Mouse (Mus musculus) forebrain, embryonic 10.5 days (tissue): ENCODE results near the gene Kcnma1. TPM values are rescaled to one million over a fixed set of nuclear protein-coding genes. Genes with fewer than 3 reads are reported as not detected.

ENCODE experiments used
- DNase-seq: peaks from one replicate; pipeline ENCODE4 v3.0.0-alpha.2; 2017; ENCODE audit warnings: low spot score; ENCODE audit errors: extremely low spot score
- H3K27ac ChIP-seq: fragments of 300-500 bp; sonication (generic); 2 replicates; pipeline ENCODE4 v1.5.1; 2016; ENCODE audit warnings: mild to moderate bottlenecking
- H3K27me3 ChIP-seq: fragments of 300-500 bp; sonication (generic); 2 replicates; pipeline ENCODE4 v1.6.1; 2016; ENCODE audit warnings: mild to moderate bottlenecking; ENCODE audit not compliant: poor library complexity, severe bottlenecking
- H3K36me3 ChIP-seq: fragments of 300-500 bp; sonication (generic); replicated peaks from 2 replicates; pipeline ENCODE4 v1.6.1; 2016; ENCODE audit warnings: mild to moderate bottlenecking, moderate library complexity
- H3K4me1 ChIP-seq: fragments of 300-500 bp; sonication (generic); 2 replicates; pipeline ENCODE4 v1.6.1; 2016
- H3K4me3 ChIP-seq: fragments of 300-500 bp; sonication (generic); 2 replicates; pipeline ENCODE4 v1.5.1; 2016; ENCODE audit warnings: mild to moderate bottlenecking, moderate library complexity
- H3K9me3 ChIP-seq: fragments of 300-500 bp; sonication (generic); 2 replicates; pipeline ENCODE4 v1.6.1; 2016; ENCODE audit warnings: mild to moderate bottlenecking, moderate library complexity
- WGBS: fragments of 180-500 bp; shearing (Covaris S2); methylation state at CpG from one replicate; pipeline ENCODE4 v1.1.7; 2016; 5-methylcytosine and 5-hydroxymethylcytosine counted together
- polyA plus RNA-seq: library from polyadenylated mRNA; unstranded; fragments of >200 nt; fragmentation: Nextera tagmentation; extraction: Ambion mirVana; gene quantifications from 2 replicates; pipeline ENCODE4 v1.2.1, GENCODE M21; 2016

The Kcnma1 gene
- polyA plus RNA-seq, 1 experiment from 2014 or later: 0.32 TPM

DNA sequence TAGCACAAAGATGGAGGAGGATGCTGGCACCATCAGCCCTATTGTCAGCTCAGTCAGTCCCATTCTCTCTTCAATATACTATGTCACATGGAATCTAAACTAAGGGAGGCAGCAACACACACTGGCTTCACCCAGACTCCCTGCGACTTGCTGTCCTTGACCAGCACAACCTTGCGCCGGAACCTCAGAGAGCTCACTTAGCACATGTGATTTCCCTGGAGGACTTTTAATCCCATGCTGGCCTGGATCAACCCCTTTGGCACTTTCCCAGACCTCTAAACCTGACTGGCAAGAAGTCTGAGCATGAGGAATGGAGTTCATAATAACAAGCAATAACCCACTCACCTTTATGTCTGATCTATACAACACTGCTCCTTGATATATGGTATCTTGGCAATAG lies 280.1 kb downstream of the Kcnma1 start:
- Histone ChIP-seq H3K4me3 (no peak overlapping the region), H3K27ac (no peak overlapping the region), H3K9me3 (no peaks in the 10 kb centered on the region), H3K36me3 (no peaks in the 10 kb centered on the region), H3K4me1 (no peaks in the 10 kb centered on the region), H3K27me3 (no peaks in the 10 kb centered on the region)
- no peak for DNase-seq
- 86% methylated on average over 3 of the region's 3 CpGs for WGBS

DNA sequence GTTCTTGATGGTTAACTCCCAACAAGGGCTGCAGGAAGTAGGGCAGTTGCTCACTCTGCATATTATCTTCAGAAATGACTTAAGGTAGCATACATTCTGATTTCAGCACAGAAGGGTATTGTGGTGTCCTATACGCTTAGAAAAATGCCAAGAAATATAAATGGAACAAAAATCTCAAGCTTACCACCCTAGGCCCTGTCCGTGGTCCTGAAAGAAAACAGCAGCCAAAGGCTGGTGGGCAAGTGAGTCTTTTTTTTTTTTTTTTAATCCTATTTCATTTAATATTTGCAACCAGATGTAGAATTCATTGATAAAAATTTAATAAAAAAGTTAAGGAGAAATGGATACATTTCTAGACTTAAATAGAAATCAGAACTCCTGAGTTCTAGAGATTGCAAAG lies 284.9 kb downstream of the Kcnma1 start:
- no peak for DNase-seq
- H3K9me3 ChIP-seq: no peaks in the 10 kb centered on the region
- H3K36me3 ChIP-seq: no peaks in the 10 kb centered on the region
- no peak overlapping the region for H3K27ac ChIP-seq
- H3K4me3 ChIP-seq: no peak overlapping the region
- peaks cover 4% of the 10 kb centered on the region for H3K4me1 ChIP-seq
- WGBS: 65% methylated on average over 2 of the region's 2 CpGs
- no peaks in the 10 kb centered on the region for H3K27me3 ChIP-seq

DNA sequence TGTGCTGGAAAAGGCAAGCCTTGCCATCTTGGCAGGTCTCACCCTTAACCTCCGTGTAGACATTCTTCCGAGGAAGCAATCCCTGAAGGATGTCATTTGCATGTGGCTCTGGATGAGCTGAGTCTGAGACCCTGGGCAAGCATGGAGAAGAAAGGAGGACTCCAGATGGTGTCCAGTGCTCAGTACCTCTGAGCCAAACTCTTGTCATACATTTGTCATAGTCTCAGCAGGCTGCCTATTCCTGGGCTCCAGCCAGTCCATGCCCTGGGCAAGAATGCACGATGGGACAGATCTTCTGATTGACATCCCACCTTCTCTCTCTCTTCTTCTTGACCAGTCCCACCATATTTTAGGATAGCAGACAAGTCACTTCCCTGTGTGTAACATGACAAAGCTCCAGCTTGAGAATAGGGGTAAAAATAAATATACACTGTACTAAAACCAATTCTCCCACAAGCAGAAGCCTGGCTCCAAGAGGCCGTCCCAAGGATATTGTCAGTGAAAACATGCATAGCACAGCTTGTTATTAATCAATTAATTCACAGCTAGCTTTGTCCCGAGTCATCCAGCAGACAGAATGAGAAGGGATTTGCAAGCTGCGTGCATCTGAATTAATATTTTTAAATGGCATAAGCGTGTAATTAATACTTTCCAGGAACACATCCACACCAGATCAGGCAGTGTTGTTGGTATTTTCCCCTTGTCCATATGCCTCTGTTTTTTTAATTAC lies 290.4 kb downstream of the Kcnma1 start:
- Histone ChIP-seq H3K9me3 (no peaks in the 10 kb centered on the region), H3K27ac (no peak overlapping the region), H3K27me3 (no peaks in the 10 kb centered on the region), H3K4me3 (no peak overlapping the region), H3K4me1 (peaks cover 14% of the 10 kb centered on the region), H3K36me3 (no peaks in the 10 kb centered on the region)
- WGBS: 73% methylated on average over 7 of the region's 7 CpGs
- no peak for DNase-seq

DNA sequence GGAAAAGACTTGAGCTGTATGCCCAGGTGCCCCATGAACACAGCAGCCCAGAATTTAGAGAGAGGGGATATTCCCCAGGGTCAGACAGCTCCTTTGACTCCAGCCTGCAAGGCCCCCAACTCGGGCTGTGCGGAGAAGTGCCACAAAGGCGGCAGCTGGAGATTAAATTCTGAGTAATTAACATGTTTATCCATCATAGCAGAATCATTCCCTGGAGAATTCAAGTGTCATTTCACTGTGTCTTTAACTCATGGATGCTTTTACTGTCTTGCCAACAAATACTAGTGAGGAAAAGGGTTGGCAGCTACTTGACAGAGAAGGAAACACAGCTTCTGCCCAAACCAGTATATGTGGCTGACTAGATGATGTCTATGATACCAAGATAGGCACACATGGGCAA lies 295.0 kb downstream of the Kcnma1 start:
- no peaks in the 10 kb centered on the region for H3K36me3 ChIP-seq
- H3K9me3 ChIP-seq: no peaks in the 10 kb centered on the region
- no peak for DNase-seq
- WGBS: 82% methylated on average over 3 of the region's 3 CpGs
- no peak overlapping the region for H3K4me3 ChIP-seq
- H3K27ac ChIP-seq: no peak overlapping the region
- H3K4me1 ChIP-seq: peaks cover 18% of the 10 kb centered on the region
- no peaks in the 10 kb centered on the region for H3K27me3 ChIP-seq

DNA sequence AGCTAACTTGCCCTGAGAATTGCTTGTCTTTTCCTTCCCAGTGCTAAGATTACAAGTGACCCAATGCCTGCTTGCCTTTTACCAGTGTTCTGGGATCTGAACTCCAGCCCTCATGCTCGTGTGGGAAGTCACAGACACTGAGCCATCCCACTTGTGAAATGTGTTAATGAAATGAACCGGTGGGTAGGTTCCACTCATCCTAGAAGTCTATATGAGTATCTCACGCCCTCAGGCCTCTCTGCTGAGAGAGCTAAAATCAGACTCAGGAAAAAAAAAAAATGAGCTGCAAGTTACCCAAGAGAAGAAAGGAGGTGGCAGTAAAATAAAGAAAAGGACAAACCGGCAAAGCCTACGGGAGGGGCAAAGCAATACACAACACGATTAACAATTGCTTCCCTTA lies 295.6 kb downstream of the Kcnma1 start:
- Histone ChIP-seq H3K27ac (no peak overlapping the region), H3K9me3 (no peaks in the 10 kb centered on the region), H3K4me1 (peaks cover 15% of the 10 kb centered on the region), H3K4me3 (no peak overlapping the region), H3K27me3 (no peaks in the 10 kb centered on the region), H3K36me3 (no peaks in the 10 kb centered on the region)
- 87% methylated on average over 6 of the region's 6 CpGs for WGBS
- DNase-seq: no peak

DNA sequence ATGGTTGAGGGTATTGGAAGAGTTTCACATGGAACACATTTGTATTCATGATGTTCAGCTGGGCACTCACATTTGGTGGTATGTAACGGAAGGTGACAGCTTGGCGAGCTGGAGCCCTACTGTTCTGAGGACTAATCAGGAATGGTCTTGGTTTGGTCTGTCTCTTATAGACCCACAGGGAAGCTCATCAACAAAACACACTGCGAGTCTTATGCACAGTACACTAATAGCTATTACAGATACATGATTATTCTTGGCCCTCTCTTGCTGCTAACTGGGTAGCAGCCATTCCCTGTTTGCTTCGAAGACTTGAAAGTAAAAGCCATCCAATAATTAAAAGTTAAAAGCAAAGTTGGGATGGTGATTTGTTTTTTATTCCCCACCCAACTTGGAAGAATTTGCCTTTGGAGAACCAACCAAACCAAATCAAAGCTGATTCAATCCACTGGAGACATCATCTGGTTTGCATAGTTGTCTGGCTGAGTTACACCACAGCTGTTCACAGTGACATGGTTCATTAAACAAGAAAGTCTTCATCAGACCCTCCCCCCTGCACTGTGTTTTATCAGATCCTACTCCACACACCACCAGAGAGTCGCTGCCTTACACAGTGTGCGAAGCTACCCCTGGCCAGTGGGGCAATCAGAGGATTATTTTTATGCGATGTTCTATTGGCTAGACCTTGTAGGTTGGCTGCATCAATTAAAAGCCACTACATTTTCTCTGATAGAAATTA lies 299.7 kb downstream of the Kcnma1 start:
- WGBS: 81% methylated on average over 7 of the region's 7 CpGs
- Histone ChIP-seq H3K36me3 (no peaks in the 10 kb centered on the region), H3K9me3 (no peaks in the 10 kb centered on the region), H3K27ac (no peak overlapping the region), H3K27me3 (no peaks in the 10 kb centered on the region), H3K4me3 (no peak overlapping the region), H3K4me1 (peaks cover 34% of the 10 kb centered on the region)
- DNase-seq: no peak

DNA sequence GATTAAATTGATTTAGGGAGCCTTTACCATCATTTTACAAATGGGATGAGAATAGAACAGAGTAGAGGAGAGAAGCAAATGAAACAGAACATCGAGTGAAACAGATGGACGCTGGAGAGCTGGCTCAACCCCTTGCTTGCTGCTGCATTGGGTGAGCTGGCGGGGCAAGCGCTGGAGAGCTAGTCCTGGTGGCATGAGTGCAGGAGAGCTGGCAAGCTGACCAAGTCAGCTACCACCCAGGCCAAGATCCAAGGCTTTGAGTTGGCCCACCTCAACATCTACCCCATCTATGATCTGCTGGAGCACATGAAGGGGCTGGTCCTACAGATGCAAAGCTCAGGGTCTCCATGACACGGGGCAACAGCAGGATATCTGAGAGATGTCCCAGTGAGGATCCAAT lies 301.4 kb downstream of the Kcnma1 start:
- no peak for DNase-seq
- H3K4me1 ChIP-seq: peaks cover 34% of the 10 kb centered on the region
- H3K9me3 ChIP-seq: no peaks in the 10 kb centered on the region
- no peak overlapping the region for H3K27ac ChIP-seq
- H3K4me3 ChIP-seq: no peak overlapping the region
- H3K27me3 ChIP-seq: no peaks in the 10 kb centered on the region
- no peaks in the 10 kb centered on the region for H3K36me3 ChIP-seq
- 91% methylated on average over 5 of the region's 5 CpGs for WGBS

DNA sequence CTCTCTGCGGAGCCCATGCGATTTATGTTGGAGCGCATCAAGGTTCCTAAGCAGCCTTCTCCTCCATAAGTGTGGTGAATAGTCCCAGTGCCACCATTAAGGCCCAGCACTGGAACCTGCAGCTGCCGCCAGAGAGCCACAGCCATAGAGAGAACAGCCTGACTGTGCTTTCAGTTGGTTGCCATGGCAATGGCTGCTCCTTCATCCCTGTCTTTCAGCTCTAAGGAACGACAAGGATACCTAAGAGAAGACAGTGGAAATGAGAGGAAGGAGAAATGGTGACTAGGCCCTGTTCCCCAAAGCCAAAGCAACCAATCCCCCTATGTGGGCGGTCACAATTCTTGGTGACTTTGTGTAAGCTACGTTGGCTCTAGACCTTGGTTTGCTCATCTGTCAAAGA lies 303.3 kb downstream of the Kcnma1 start:
- Histone ChIP-seq H3K4me3 (no peak overlapping the region), H3K36me3 (no peaks in the 10 kb centered on the region), H3K4me1 (peaks cover 34% of the 10 kb centered on the region), H3K27ac (no peak overlapping the region), H3K27me3 (no peaks in the 10 kb centered on the region), H3K9me3 (no peaks in the 10 kb centered on the region)
- WGBS: 73% methylated on average over 7 of the region's 7 CpGs
- DNase-seq: no peak

DNA sequence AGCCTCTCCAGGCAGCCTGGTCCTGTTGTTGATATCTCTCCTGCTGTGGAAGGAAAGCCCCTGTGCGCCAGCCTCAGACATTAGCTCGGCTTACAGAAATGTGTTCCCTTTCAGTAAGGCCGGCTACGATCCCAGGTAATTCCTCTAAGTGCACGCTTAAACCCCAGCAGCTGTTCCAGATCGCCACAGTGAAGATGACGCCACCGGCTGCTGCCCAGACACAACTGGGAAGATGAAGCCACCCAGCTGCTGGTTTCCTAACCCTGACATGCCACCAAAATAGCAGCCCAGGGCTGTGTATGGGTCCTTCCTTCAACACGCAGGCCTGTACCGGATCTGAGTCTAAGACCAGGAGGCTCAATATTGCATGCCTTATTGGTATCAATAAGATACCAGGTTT lies 307.5 kb downstream of the Kcnma1 start:
- Histone ChIP-seq H3K36me3 (no peaks in the 10 kb centered on the region), H3K4me3 (no peak overlapping the region), H3K9me3 (no peaks in the 10 kb centered on the region), H3K27ac (no peak overlapping the region), H3K4me1 (peaks cover 14% of the 10 kb centered on the region), H3K27me3 (no peaks in the 10 kb centered on the region)
- WGBS: 88% methylated on average over 10 of the region's 10 CpGs
- DNase-seq: no peak

DNA sequence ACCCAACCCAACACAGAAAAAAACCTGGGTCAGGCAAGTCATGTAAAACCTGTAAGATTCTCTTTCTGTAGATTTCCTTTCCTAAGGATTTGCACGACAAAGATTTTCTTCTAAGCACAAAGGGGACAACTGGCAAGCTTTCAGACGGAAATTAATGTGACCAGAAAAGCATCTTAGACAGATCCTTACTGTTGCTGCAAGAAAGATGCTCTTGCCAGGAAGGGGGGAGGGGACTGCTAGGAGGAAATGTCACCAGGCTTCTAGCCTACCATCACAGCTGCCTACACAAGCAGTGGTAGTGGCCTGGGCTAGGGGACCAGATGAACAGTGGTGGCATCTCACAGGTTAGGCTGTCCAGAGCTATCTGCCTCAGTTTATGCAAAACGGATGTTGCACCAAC lies 308.6 kb downstream of the Kcnma1 start:
- H3K27ac ChIP-seq: no peak overlapping the region
- H3K27me3 ChIP-seq: no peaks in the 10 kb centered on the region
- no peaks in the 10 kb centered on the region for H3K36me3 ChIP-seq
- peaks cover 3% of the 10 kb centered on the region; the same call in 1 of the 2 replicates for H3K4me1 ChIP-seq
- no peak for DNase-seq
- H3K9me3 ChIP-seq: no peaks in the 10 kb centered on the region
- H3K4me3 ChIP-seq: no peak overlapping the region
- 65% methylated on average over 3 of the region's 3 CpGs for WGBS

DNA sequence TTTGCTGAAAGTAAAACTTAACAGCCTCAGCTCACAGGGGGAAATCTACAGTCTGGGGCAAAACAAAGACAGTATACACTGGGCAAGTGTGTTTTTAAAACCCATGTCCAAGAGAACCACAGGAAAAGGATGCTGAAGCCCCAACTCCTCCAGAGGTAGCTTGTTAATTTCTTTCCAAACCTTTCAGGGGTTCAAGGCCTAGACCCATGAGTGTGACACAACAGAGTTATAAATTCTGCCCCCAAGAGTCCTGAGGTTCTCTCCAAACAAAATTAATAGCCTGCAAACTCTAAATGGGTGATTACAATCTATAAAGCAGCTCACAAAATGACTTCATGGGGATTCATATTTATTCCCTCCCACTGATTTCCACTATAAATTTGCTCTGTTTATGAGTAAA lies 310.0 kb downstream of the Kcnma1 start:
- Histone ChIP-seq H3K27ac (no peak overlapping the region), H3K4me3 (no peak overlapping the region), H3K27me3 (no peaks in the 10 kb centered on the region), H3K4me1 (0 out of 2 replicates have a peak, but pooled peaks cover 3% of the 10 kb centered on the region), H3K9me3 (no peaks in the 10 kb centered on the region), H3K36me3 (no peaks in the 10 kb centered on the region)
- DNase-seq: no peak

DNA sequence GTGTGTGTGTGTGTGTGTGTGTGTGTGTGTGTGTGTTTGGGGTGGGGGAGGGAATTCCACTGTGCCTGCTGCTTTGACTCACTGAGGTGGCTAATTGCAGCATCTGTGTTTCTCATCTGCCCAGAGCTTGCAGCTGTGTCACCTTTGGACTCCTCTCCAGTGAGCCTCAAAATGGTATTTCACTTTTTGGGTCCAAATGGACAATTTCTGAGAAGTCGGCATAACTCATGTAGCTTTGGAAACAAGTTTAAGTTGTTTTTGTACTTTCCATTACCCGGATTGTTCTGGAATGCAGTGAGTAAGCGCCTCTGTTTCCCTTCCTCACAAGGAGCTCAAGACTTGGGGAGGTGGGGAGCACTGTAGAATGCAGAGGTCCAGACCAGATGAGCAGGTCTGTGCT lies 317.9 kb downstream of the Kcnma1 start:
- Histone ChIP-seq H3K4me3 (no peak overlapping the region), H3K36me3 (no peaks in the 10 kb centered on the region), H3K9me3 (no peaks in the 10 kb centered on the region), H3K4me1 (no peaks in the 10 kb centered on the region), H3K27me3 (no peaks in the 10 kb centered on the region), H3K27ac (no peak overlapping the region)
- WGBS: 93% methylated on average over 3 of the region's 3 CpGs
- DNase-seq: no peak

DNA sequence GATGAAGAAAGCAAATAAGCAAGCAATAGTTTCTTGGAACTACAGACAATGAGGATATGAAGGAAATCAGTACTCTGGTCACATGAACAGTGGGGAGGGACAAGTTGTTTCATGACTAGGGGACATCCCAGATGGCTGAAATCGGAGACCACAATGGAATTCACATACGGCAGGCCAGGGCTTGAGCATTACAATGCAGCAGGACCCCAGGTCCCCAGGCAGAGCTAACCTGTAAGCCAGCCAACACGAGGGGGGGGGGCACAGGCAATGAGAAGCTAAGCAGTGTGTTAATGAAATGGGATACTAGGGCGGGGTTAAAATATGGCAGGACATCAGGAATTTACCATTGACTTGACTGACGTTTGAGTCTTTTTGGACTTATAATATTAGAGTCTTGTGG lies 324.6 kb downstream of the Kcnma1 start:
- no peaks in the 10 kb centered on the region for H3K36me3 ChIP-seq
- WGBS: 57% methylated on average over 5 of the region's 5 CpGs
- H3K9me3 ChIP-seq: no peaks in the 10 kb centered on the region
- DNase-seq: no peak
- peaks cover 6% of the 10 kb centered on the region; the same call in 1 of the 2 replicates for H3K4me1 ChIP-seq
- H3K4me3 ChIP-seq: no peak overlapping the region
- H3K27me3 ChIP-seq: no peaks in the 10 kb centered on the region
- no peak overlapping the region for H3K27ac ChIP-seq
